Mouse (Mus musculus): ENCODE results near the gene Slc35b1. TPM values are rescaled to one million over a fixed set of nuclear protein-coding genes. Genes with fewer than 3 reads are reported as not detected.

Slc35b1 gene
- polyA plus RNA-seq, 1 experiment: 11.3 TPM

GRCm38 (mm10) chr11:95350289-95350688 lies 34.2 kb upstream of the Slc35b1 start:
- peaks cover 70% of the 10 kb centered on the region for H3K36me3 ChIP-seq (replicated peaks; ENCODE audit: low read length)

GRCm38 (mm10) chr11:95350960-95351359 lies 33.5 kb upstream of the Slc35b1 start:
- peaks cover 37% of the 10 kb centered on the region for H3K4me1 ChIP-seq
- H3K36me3 ChIP-seq (replicated peaks; ENCODE audit: low read length): peaks cover 66% of the 10 kb centered on the region
- no peaks in the 10 kb centered on the region for H3K9me3 ChIP-seq
- no peak overlapping the region for H3K4me3 ChIP-seq (replicated peaks)
- TF ChIP-seq GATA1 (IDR thresholded peaks at IDR 0.05; ENCODE audit: borderline replicate concordance, low read length): no peak
- TF ChIP-seq FLI1 (IDR thresholded peaks at IDR 0.05; ENCODE audit: low read length): no peak
- H3K27me3 ChIP-seq (replicated peaks): peaks cover 30% of the 10 kb centered on the region

More at GRCm38 (mm10) chr11:95350289-95350688, 34.2 kb upstream of the Slc35b1 start:
- Histone ChIP-seq H3K4me3 (replicated peaks) (no peak overlapping the region), H3K4me1 (peaks cover 31% of the 10 kb centered on the region), H3K27me3 (replicated peaks) (peaks cover 25% of the 10 kb centered on the region), H3K9me3 (no peaks in the 10 kb centered on the region)
- TF ChIP-seq GATA1 (IDR thresholded peaks at IDR 0.05; ENCODE audit: borderline replicate concordance, low read length) (no peak), FLI1 (IDR thresholded peaks at IDR 0.05; ENCODE audit: low read length) (no peak)

GRCm38 (mm10) chr11:95352686-95353085 lies 31.8 kb upstream of the Slc35b1 start:
- TF ChIP-seq GATA1 (IDR thresholded peaks at IDR 0.05; ENCODE audit: borderline replicate concordance, low read length): no peak
- TF ChIP-seq FLI1 (IDR thresholded peaks at IDR 0.05; ENCODE audit: low read length): no peak
- Histone ChIP-seq H3K27me3 (replicated peaks) (peaks cover 35% of the 10 kb centered on the region), H3K9me3 (no peaks in the 10 kb centered on the region), H3K36me3 (replicated peaks; ENCODE audit: low read length) (peaks cover 52% of the 10 kb centered on the region), H3K4me1 (peaks cover 54% of the 10 kb centered on the region), H3K4me3 (replicated peaks) (no peak overlapping the region)

GRCm38 (mm10) chr11:95353226-95353625 lies 31.3 kb upstream of the Slc35b1 start:
- TF ChIP-seq GATA1 (IDR thresholded peaks at IDR 0.05; ENCODE audit: borderline replicate concordance, low read length) (no peak), FLI1 (IDR thresholded peaks at IDR 0.05; ENCODE audit: low read length) (no peak)
- H3K4me3 ChIP-seq (replicated peaks): no peak overlapping the region
- H3K27me3 ChIP-seq (replicated peaks): peaks cover 40% of the 10 kb centered on the region
- no peaks in the 10 kb centered on the region for H3K9me3 ChIP-seq
- peaks cover 59% of the 10 kb centered on the region for H3K4me1 ChIP-seq
- peaks cover 53% of the 10 kb centered on the region for H3K36me3 ChIP-seq (replicated peaks; ENCODE audit: low read length)

- Histone ChIP-seq H3K27me3 (replicated peaks) (peaks cover 47% of the 10 kb centered on the region), H3K36me3 (replicated peaks; ENCODE audit: low read length) (peaks cover 52% of the 10 kb centered on the region), H3K4me3 (replicated peaks) (peak overlapping the region; percentile 50), H3K4me1 (peaks cover 61% of the 10 kb centered on the region), H3K9me3 (no peaks in the 10 kb centered on the region)
- no peak for TF ChIP-seq GATA1 (IDR thresholded peaks at IDR 0.05; ENCODE audit: borderline replicate concordance, low read length)
- no peak for TF ChIP-seq FLI1 (IDR thresholded peaks at IDR 0.05; ENCODE audit: low read length)
Measured at GRCm38 (mm10) chr11:95354228-95354944, 30.1 kb upstream of the Slc35b1 start.

- H3K27me3 ChIP-seq (replicated peaks): peaks cover 47% of the 10 kb centered on the region
- no peaks in the 10 kb centered on the region for H3K9me3 ChIP-seq
- H3K4me3 ChIP-seq (replicated peaks): no peak overlapping the region
- peaks cover 52% of the 10 kb centered on the region for H3K36me3 ChIP-seq (replicated peaks; ENCODE audit: low read length)
- TF ChIP-seq FLI1 (IDR thresholded peaks at IDR 0.05; ENCODE audit: low read length) (no peak), GATA1 (IDR thresholded peaks at IDR 0.05; ENCODE audit: borderline replicate concordance, low read length) (no peak)
- H3K4me1 ChIP-seq: peaks cover 61% of the 10 kb centered on the region
Measured at GRCm38 (mm10) chr11:95354945-95355660, 29.4 kb upstream of the Slc35b1 start.

GRCm38 (mm10) chr11:95355661-95356011 lies 28.9 kb upstream of the Slc35b1 start:
- no peaks in the 10 kb centered on the region for H3K9me3 ChIP-seq
- peaks cover 51% of the 10 kb centered on the region for H3K36me3 ChIP-seq (replicated peaks; ENCODE audit: low read length)
- peaks cover 61% of the 10 kb centered on the region for H3K4me1 ChIP-seq
- H3K4me3 ChIP-seq (replicated peaks): no peak overlapping the region
- peaks cover 46% of the 10 kb centered on the region for H3K27me3 ChIP-seq (replicated peaks)
- TF ChIP-seq GATA1 (IDR thresholded peaks at IDR 0.05; ENCODE audit: borderline replicate concordance, low read length): no peak
- TF ChIP-seq FLI1 (IDR thresholded peaks at IDR 0.05; ENCODE audit: low read length): no peak

- H3K9me3 ChIP-seq: no peaks in the 10 kb centered on the region
- H3K36me3 ChIP-seq (replicated peaks; ENCODE audit: low read length): peaks cover 49% of the 10 kb centered on the region
- peak overlapping the region; percentile 88 for H3K4me3 ChIP-seq (replicated peaks)
- TF ChIP-seq GATA1 (IDR thresholded peaks at IDR 0.05; ENCODE audit: borderline replicate concordance, low read length): no peak
- no peak for TF ChIP-seq FLI1 (IDR thresholded peaks at IDR 0.05; ENCODE audit: low read length)
- H3K27me3 ChIP-seq (replicated peaks): peaks cover 44% of the 10 kb centered on the region
- peaks cover 58% of the 10 kb centered on the region for H3K4me1 ChIP-seq
Measured at GRCm38 (mm10) chr11:95356039-95356438, 28.5 kb upstream of the Slc35b1 start.

GRCm38 (mm10) chr11:95356469-95357273 lies 27.8 kb upstream of the Slc35b1 start:
- peaks cover 58% of the 10 kb centered on the region for H3K4me1 ChIP-seq
- TF ChIP-seq GATA1 (IDR thresholded peaks at IDR 0.05; ENCODE audit: borderline replicate concordance, low read length): no peak; the same call in 2 of the 3 replicates
- TF ChIP-seq FLI1 (IDR thresholded peaks at IDR 0.05; ENCODE audit: low read length): no peak
- H3K9me3 ChIP-seq: no peaks in the 10 kb centered on the region
- H3K27me3 ChIP-seq (replicated peaks): peaks cover 43% of the 10 kb centered on the region
- H3K4me3 ChIP-seq (replicated peaks): peak overlapping the region; percentile 88
- peaks cover 45% of the 10 kb centered on the region for H3K36me3 ChIP-seq (replicated peaks; ENCODE audit: low read length)
